Mouse (Mus musculus) liver, embryonic 18 days (tissue): ENCODE results near the gene Pp2d1. TPM values are rescaled to one million over a fixed set of nuclear protein-coding genes. Genes with fewer than 3 reads are reported as not detected.

Experiments
- polyA plus RNA-seq: library from polyadenylated mRNA; depleted of rRNA; stranded (reverse); fragments of >200 nt; gene quantifications from 2 replicates; pipeline ENCODE4 v1.2.3, GENCODE M21; 2012; rRNA removed

The Pp2d1 gene
- polyA plus RNA-seq: not detected in 2 replicates

GRCm38 (mm10) chr17:53539351-53539750 is at the start of gene Pp2d1:
Pp2d1 (minus strand) TSS chr17:53539451.

GRCm38 (mm10) chr17:53566161-53566918 is 27.1 kb upstream of the Pp2d1 start, which contains the start of gene Kat2b:
Kat2b (plus strand) TSS chr17:53566861.

GRCm38 (mm10) chr17:53478858-53479603 is 60.2 kb downstream of the Pp2d1 start, which contains the start of gene Rab5a:
Rab5a (plus strand) TSS chr17:53479234.

GRCm38 (mm10) chr17:53462603-53463495 is 76.4 kb downstream of the Pp2d1 start, which contains the start of gene Efhb:
Efhb (minus strand) TSS chr17:53463321.

Other genes with a start within 250 kb of the Pp2d1 start
- gene Efhb, start 76.1 kb downstream of the Pp2d1 start, polyA plus RNA-seq: 0.06 and 0.07 TPM in 2 replicates
- gene Rab5a, start 60.2 kb downstream of the Pp2d1 start, polyA plus RNA-seq: 18.4 and 20.0 TPM in 2 replicates
- 9.1 and 9.6 TPM in 2 replicates for gene Kat2b, start 27.4 kb upstream of the Pp2d1 start, polyA plus RNA-seq
- gene Sgo1, start 149.9 kb upstream of the Pp2d1 start, polyA plus RNA-seq: 6.3 and 6.4 TPM in 2 replicates